Mouse (Mus musculus) thymus, postnatal 10 days (tissue): ENCODE results near the gene Npm3.

ENCODE experiments used
- DNase-seq, 2 experiments: peaks; one replicate each; pipeline ENCODE4 v3.0.0; 2021; ENCODE audit warnings: low spot score in 2 of 2

Gene Npm3

DNA sequence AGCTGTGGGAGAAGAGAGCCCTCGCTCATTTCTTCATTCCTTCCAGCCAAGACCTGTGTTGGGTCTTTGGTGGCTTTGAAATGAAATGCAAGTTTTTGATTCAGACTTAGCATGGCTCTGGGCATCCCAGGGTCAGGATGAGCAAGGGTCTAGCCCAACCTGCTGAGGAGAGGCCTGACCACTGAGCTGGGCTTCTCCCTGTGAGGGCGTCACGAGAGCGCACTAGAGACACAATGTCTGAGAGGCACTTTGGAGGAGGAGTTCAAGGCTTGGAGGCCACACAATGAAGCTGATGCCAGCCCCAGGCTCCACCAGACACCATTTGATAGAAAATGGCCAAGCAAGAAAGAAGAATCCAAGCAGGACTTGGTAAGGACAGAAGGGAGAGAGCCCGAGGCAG lies 15.2 kb downstream of the Npm3 start:
- no peak for DNase-seq

- DNase-seq, result peak; percentile 53 to 58
Observed at GRCm38 (mm10) chr19:45733564-45733963, 15.8 kb downstream of the Npm3 start.

- DNase-seq, result no peak
Observed at GRCm38 (mm10) chr19:45731658-45732057, 17.7 kb downstream of the Npm3 start.

DNA sequence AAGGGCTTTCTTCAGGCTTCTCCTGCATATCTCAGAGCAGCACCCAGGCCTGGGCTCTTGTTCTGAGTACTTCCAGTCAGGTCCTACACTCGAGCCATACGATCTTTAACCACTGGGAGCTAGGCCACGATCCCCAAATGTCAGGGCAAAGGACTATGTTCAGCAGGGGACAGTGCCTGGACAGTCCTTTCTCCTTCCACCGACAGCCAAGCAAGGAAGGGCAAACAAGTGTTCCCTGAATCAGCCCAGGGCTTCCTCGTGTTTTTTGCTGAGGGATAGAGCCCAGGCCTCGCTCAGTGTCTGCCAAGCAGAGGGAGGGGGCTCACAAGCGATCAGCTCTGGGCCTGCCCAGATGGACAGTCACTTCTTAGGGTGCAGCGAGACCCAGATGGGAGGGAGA lies 19.3 kb downstream of the Npm3 start:
- DNase-seq, result no peak

DNA sequence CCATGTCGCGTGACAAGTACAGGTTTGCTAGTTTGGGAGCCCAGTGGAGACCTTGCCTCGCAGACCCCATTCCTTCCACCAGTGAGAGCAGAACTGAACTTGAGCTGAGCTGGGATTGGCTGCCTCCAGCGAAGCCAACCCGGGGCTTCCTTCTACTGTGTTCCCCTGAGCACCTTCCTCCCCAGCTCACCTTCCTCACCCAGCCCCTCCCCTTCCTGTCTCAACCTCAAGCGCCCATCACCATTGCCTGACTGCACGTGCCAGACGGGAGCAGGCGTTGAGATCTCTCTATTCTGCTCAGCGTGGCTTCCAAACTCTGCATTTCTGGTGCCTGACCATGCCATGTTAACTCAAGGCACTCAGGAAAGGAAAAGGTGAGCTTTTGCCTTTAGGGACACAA lies 22.2 kb downstream of the Npm3 start:
- DNase-seq, result peak; percentile 61 to 62

GRCm38 (mm10) chr19:45725677-45726277 lies 23.6 kb downstream of the Npm3 start:
- DNase-seq, result no peak

DNA sequence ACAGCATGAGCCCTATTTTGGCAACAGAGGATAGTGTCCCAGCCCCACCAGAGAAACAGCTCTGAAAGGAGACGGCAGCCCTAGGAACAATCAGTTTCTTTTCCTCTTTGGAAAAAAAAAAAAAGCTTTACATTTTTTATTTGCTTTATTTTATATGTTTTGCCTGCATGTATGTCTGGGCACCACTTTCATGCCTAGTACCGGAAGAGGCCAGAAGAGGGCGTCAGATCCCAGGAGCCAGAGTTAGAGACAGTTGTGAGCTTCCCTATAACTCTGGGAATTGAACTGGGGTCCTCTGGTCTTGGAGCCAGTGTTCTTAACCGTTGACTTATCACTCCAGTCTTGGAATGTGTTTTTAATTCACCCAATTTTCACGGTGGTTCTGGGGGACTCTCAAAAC lies 27.2 kb downstream of the Npm3 start:
- no peak for DNase-seq

- no peak for DNase-seq
Observed at GRCm38 (mm10) chr19:45718286-45718685, 31.1 kb downstream of the Npm3 start.

DNA sequence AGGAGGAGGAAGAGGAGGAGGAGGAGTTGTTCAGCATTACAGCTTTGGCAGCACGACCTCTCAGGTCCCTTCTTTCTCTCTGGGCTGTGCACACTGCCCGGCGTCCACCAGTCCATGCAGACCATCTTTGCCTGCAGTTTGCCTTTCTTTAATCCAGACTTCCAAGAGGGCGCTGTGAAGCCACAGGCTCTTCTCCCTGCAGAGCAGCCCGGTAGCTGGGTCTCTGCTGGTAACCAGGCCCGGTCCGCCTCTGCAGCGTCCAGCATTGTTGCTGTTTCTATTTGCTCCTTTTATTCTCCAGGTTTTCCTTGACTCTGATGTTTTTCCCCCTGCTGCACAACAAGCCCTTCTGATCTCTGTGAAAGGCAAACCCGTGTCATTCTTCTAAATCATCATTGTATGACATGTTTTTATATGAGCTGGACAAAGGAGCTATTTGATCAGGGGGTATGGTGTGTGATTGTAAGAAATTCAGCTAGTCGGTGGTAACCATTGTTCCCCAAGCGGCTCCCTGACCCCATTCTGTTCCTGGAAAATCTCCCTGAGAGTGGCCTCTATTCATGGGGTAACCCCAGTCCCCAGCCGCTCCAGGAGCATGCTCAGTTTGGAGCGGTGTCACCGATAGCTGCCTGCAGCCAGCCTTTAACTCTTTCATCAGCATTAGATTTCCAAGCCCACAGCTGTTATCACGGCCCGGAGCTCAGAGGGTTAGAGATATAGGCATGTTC lies 31.7 kb downstream of the Npm3 start:
- DNase-seq, result no peak

DNA sequence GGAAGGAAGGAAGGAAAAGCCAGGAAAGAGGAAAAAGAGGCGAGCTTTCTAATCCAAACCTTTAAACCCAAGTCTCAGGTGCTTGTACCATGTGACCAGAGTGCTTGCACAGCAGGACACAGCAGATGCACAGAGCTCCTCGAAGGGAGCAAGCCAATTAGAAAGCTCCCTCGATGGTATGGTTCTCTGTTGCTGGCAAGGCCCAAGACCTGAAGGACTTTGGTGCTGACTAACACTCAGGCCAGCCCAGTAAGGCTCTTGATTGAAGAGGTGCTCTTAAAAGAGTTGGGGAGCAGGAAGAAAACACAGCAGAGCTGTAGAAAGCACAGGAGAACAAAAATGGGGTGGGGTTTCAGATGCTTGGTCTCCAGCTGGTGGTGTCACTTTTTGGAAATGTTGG lies 40.7 kb downstream of the Npm3 start:
- no peak for DNase-seq
